Mouse (Mus musculus): ENCODE measurements at regions not wholly inside any gene's neighbourhood (a gene's known extent, or its start where the extent isn't known, plus 50 kb on each side); places are given as distances from the start of the nearest gene placed in this dataset.

- no peak for ATAC-seq (replicated peaks in 1 of 2; ENCODE audit: insufficient read depth in 1 of 2, low FRiP score in 2 of 2, low TSS enrichment in 1 of 2, low read depth in 1 of 2, poor library complexity in 2 of 2, severe bottlenecking in 2 of 2)
Observed at GRCm38 (mm10) chr19:26994586-26995352, 109.1 kb downstream of the Gm815 start.

- ATAC-seq (replicated peaks in 1 of 2; ENCODE audit: insufficient read depth in 1 of 2, low FRiP score in 2 of 2, low TSS enrichment in 1 of 2, low read depth in 1 of 2, poor library complexity in 2 of 2, severe bottlenecking in 2 of 2), result no peak
Observed at GRCm38 (mm10) chr19:26999596-26999995, 113.9 kb downstream of the Gm815 start.

- no peak for ATAC-seq (replicated peaks in 1 of 2; ENCODE audit: insufficient read depth in 1 of 2, low FRiP score in 2 of 2, low TSS enrichment in 1 of 2, low read depth in 1 of 2, poor library complexity in 2 of 2, severe bottlenecking in 2 of 2)
Observed at GRCm38 (mm10) chr19:27021930-27022329, 136.2 kb downstream of the Gm815 start.

GRCm38 (mm10) chr19:27022917-27023316, 137.2 kb downstream of the Gm815 start:
- no peak for ATAC-seq (replicated peaks in 1 of 2; ENCODE audit: insufficient read depth in 1 of 2, low FRiP score in 2 of 2, low TSS enrichment in 1 of 2, low read depth in 1 of 2, poor library complexity in 2 of 2, severe bottlenecking in 2 of 2)

- no peak for ATAC-seq (replicated peaks in 1 of 2; ENCODE audit: insufficient read depth in 1 of 2, low FRiP score in 2 of 2, low TSS enrichment in 1 of 2, low read depth in 1 of 2, poor library complexity in 2 of 2, severe bottlenecking in 2 of 2)
Observed at GRCm38 (mm10) chr19:27028834-27029233, 143.2 kb downstream of the Gm815 start.

- ATAC-seq (replicated peaks in 1 of 2; ENCODE audit: insufficient read depth in 1 of 2, low FRiP score in 2 of 2, low TSS enrichment in 1 of 2, low read depth in 1 of 2, poor library complexity in 2 of 2, severe bottlenecking in 2 of 2), result no peak
Observed at GRCm38 (mm10) chr19:27031030-27031700, 145.5 kb downstream of the Gm815 start.

GRCm38 (mm10) chr19:27032621-27033020, 146.9 kb downstream of the Gm815 start:
- ATAC-seq (replicated peaks in 1 of 2; ENCODE audit: insufficient read depth in 1 of 2, low FRiP score in 2 of 2, low TSS enrichment in 1 of 2, low read depth in 1 of 2, poor library complexity in 2 of 2, severe bottlenecking in 2 of 2), result no peak

GRCm38 (mm10) chr19:27038298-27038697, 152.6 kb downstream of the Gm815 start:
- no peak for ATAC-seq (replicated peaks in 1 of 2; ENCODE audit: insufficient read depth in 1 of 2, low FRiP score in 2 of 2, low TSS enrichment in 1 of 2, low read depth in 1 of 2, poor library complexity in 2 of 2, severe bottlenecking in 2 of 2)

- ATAC-seq (replicated peaks in 1 of 2; ENCODE audit: insufficient read depth in 1 of 2, low FRiP score in 2 of 2, low TSS enrichment in 1 of 2, low read depth in 1 of 2, poor library complexity in 2 of 2, severe bottlenecking in 2 of 2), result no peak
Observed at GRCm38 (mm10) chr19:27040321-27041025, 154.8 kb downstream of the Gm815 start.

- peak; percentile 81 to 86 for ATAC-seq (replicated peaks in 1 of 2; ENCODE audit: insufficient read depth in 1 of 2, low FRiP score in 2 of 2, low TSS enrichment in 1 of 2, low read depth in 1 of 2, poor library complexity in 2 of 2, severe bottlenecking in 2 of 2)
Observed at GRCm38 (mm10) chr19:27066449-27067181, 149.7 kb upstream of the Vldlr start.

- ATAC-seq (replicated peaks in 1 of 2; ENCODE audit: insufficient read depth in 1 of 2, low FRiP score in 2 of 2, low TSS enrichment in 1 of 2, low read depth in 1 of 2, poor library complexity in 2 of 2, severe bottlenecking in 2 of 2), result no peak
Observed at GRCm38 (mm10) chr19:27073281-27073680, 143.0 kb upstream of the Vldlr start.

GRCm38 (mm10) chr19:27075019-27075418, 141.3 kb upstream of the Vldlr start:
- ATAC-seq (replicated peaks in 1 of 2; ENCODE audit: insufficient read depth in 1 of 2, low FRiP score in 2 of 2, low TSS enrichment in 1 of 2, low read depth in 1 of 2, poor library complexity in 2 of 2, severe bottlenecking in 2 of 2), result no peak

- no peak for ATAC-seq (replicated peaks in 1 of 2; ENCODE audit: insufficient read depth in 1 of 2, low FRiP score in 2 of 2, low TSS enrichment in 1 of 2, low read depth in 1 of 2, poor library complexity in 2 of 2, severe bottlenecking in 2 of 2)
Observed at GRCm38 (mm10) chr19:27076920-27077512, 139.3 kb upstream of the Vldlr start.

- ATAC-seq (replicated peaks in 1 of 2; ENCODE audit: insufficient read depth in 1 of 2, low FRiP score in 2 of 2, low TSS enrichment in 1 of 2, low read depth in 1 of 2, poor library complexity in 2 of 2, severe bottlenecking in 2 of 2), result no peak
Observed at GRCm38 (mm10) chr19:27087344-27087743, 128.9 kb upstream of the Vldlr start.

- ATAC-seq (replicated peaks in 1 of 2; ENCODE audit: insufficient read depth in 1 of 2, low FRiP score in 2 of 2, low TSS enrichment in 1 of 2, low read depth in 1 of 2, poor library complexity in 2 of 2, severe bottlenecking in 2 of 2), result no peak
Observed at GRCm38 (mm10) chr19:27087833-27088232, 128.5 kb upstream of the Vldlr start.

- no peak; a peak in 1 of 4 replicates for ATAC-seq (replicated peaks in 1 of 2; ENCODE audit: insufficient read depth in 1 of 2, low FRiP score in 2 of 2, low TSS enrichment in 1 of 2, low read depth in 1 of 2, poor library complexity in 2 of 2, severe bottlenecking in 2 of 2)
Observed at GRCm38 (mm10) chr19:27089099-27089498, 127.2 kb upstream of the Vldlr start.

- no peak for ATAC-seq (replicated peaks in 1 of 2; ENCODE audit: insufficient read depth in 1 of 2, low FRiP score in 2 of 2, low TSS enrichment in 1 of 2, low read depth in 1 of 2, poor library complexity in 2 of 2, severe bottlenecking in 2 of 2)
Observed at GRCm38 (mm10) chr19:27091603-27092002, 124.7 kb upstream of the Vldlr start.
